8 mouse cellular contexts compared by ENCODE assay signal in genomic region chr7:44246055-44246983, GRCm38 (mm10). TPM values are rescaled to one million over a fixed set of nuclear protein-coding genes. Genes with fewer than 3 reads are reported as not detected.
DNase-seq lines count a peak whose midpoint lies in the region; ATAC-seq lines count a peak whose summit lies in the region.

TSS of gene 1700028J19Rik (minus strand) at chr7:44246695.
TSS of gene 2410002F23Rik (plus strand) at chr7:44246722.

- ATAC-seq in hindbrain, embryonic 11.5 days (ENCODE audit: low FRiP score), result peak; percentile 88

- under 1% methylated on average over 62 of the region's 62 CpGs for WGBS in hindbrain, embryonic 11.5 days

- peak within 1 kb of the TSS; percentile 86 for H3K9ac ChIP-seq in hindbrain, embryonic 11.5 days (ENCODE audit: low read depth, low read length)

- peaks cover 17% of the 10 kb centered on the region for H3K36me3 ChIP-seq in hindbrain, embryonic 11.5 days (ENCODE audit: control insufficient read depth, insufficient read depth, low read length)

- peak within 1 kb of the TSS; percentile 74 for H3K27ac ChIP-seq in hindbrain, embryonic 11.5 days (ENCODE audit: low read depth, low read length)

- H3K27me3 ChIP-seq in hindbrain, embryonic 11.5 days (ENCODE audit: control insufficient read depth, insufficient read depth, low read length), result no peaks in the 10 kb centered on the region

- H3K9me3 ChIP-seq in hindbrain, embryonic 11.5 days (ENCODE audit: control insufficient read depth, low read length), result no peaks in the 10 kb centered on the region

- DNase-seq in Muller cell, postnatal 12 days (ENCODE audit: inconsistent ontology term), result peak; percentile 94
- DNase-seq in cerebellum, adult 9-11 months, result peak; percentile 93
- peak; percentile 83 to 92 for DNase-seq in frontal cortex, adult 2 months (ENCODE audit: extremely low spot score in 1 of 2, low spot score in 1 of 2)
- DNase-seq in hindbrain, embryonic 11.5 days (ENCODE audit: low spot score), result peak; percentile 92
- peak; percentile 93 to 96 for DNase-seq in layer of hippocampus, postnatal 10 days (ENCODE audit: low spot score in 2 of 2)
- peak; percentile 93 for DNase-seq in lung, postnatal 10 days
- peak; percentile 91 for DNase-seq in ovary, postnatal 36 days (ENCODE audit: low spot score)
- peak; percentile 94 for DNase-seq in thymus, postnatal 25 days

- peak within 1 kb of the TSS; percentile 67 for H3K4me2 ChIP-seq in hindbrain, embryonic 11.5 days (replicated peaks; ENCODE audit: low read depth, low read length)

- H3K4me3 ChIP-seq in hindbrain, embryonic 11.5 days (ENCODE audit: low read depth, low read length), result peak within 1 kb of the TSS; percentile 82

- peaks cover 4% of the 10 kb centered on the region; the same call in 1 of the 2 replicates for H3K4me1 ChIP-seq in hindbrain, embryonic 11.5 days (replicated peaks; ENCODE audit: control insufficient read depth, insufficient read depth, low read length)

RNA-seq across cellular contexts. Expression of gene 1700028J19Rik, which starts in this region (rescaled TPM):
- polyA plus RNA-seq in frontal cortex, adult 2 months (2012; rRNA removed), result 2.1 TPM in 2 replicates
- 0.81 and 1.4 TPM in 2 replicates for polyA plus RNA-seq in hindbrain, embryonic 11.5 days (2014; fragmentation: Nextera tagmentation; extraction: Ambion mirVana)
- 1 to 10 TPM; 1.3 to 2.1 TPM for total RNA-seq in layer of hippocampus, postnatal 10 days (2021)

RNA-seq across cellular contexts. Expression of gene 2410002F23Rik, which starts in this region (rescaled TPM):
- 114 and 118 TPM in 2 replicates for polyA plus RNA-seq in frontal cortex, adult 2 months (2012; rRNA removed)
- polyA plus RNA-seq in hindbrain, embryonic 11.5 days (2014; fragmentation: Nextera tagmentation; extraction: Ambion mirVana), result 97.1 and 113 TPM in 2 replicates
- total RNA-seq in layer of hippocampus, postnatal 10 days (2021), result 100 to 1,000 TPM; 117 to 139 TPM

Comparison
In these comparisons a context has a peak if more than half of its experiments do, and no peak if none do; other contexts are left out.
1. Peak in every context shown above with its lines: DNase-seq, ATAC-seq, H3K4me3 ChIP-seq and H3K27ac ChIP-seq.